Mouse (Mus musculus): ENCODE measurements at regions not wholly inside any gene's neighbourhood (a gene's known extent, or its start where the extent isn't known, plus 50 kb on each side); places are given as distances from the start of the nearest gene placed in this dataset.

- no peak for TF ChIP-seq GATA1 (IDR thresholded peaks at IDR 0.05; ENCODE audit: borderline replicate concordance, low read length)
- TF ChIP-seq FLI1 (IDR thresholded peaks at IDR 0.05; ENCODE audit: low read length), result no peak
These were observed 351.3 kb downstream of the Cypt12 start for GRCm38 (mm10) chr3:18299502-18299901.
